Mouse (Mus musculus): Measurements from ENCODE around the gene D430041D05Rik.

DNA sequence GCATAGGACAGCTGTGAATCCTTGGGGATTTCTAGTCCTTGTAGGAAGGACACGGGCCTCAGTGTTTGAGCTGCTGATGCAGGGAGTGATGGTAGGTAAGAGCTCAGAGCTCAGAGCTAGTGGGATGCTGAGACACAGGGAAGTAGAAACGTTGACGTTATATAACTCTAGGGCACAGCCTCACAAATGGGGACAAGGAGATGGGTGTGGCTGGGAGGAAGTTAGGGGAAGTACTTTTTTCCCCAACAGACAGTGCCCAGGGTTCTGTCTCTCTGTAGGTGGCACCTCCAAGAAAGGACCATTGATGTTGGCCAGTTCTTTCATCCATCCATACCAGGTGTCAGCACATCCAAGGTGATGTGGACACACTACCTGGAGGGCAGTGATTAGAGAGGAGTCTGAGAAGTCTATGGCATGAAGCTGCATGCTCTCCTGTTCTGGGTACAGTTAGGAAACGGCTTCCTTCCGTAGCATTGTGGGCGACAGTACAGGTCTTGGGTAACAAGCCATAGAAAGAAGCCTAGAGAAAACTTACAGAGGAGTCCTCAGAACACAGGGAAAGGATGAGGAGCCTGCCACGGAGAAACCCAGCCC is 278.4 kb downstream of the D430041D05Rik start:
- no peak for TF ChIP-seq CTCF (IDR thresholded peaks at IDR 0.05; ENCODE audit: borderline replicate concordance, extremely low read depth, insufficient read depth, insufficient read length)
- TF ChIP-seq POLR2A (IDR thresholded peaks at IDR 0.05; ENCODE audit: borderline replicate concordance, extremely low read depth, insufficient read depth, insufficient read length, poor library complexity, severe bottlenecking) = no peak
